Mouse (Mus musculus) MN1 (cell line): ENCODE measurements around the gene Rassf8.

Experiments used
- DNase-seq: peaks from one replicate; pipeline ENCODE4 v3.0.0-alpha.2; 2016; ENCODE audit warnings: low spot score

Gene Rassf8

DNA sequence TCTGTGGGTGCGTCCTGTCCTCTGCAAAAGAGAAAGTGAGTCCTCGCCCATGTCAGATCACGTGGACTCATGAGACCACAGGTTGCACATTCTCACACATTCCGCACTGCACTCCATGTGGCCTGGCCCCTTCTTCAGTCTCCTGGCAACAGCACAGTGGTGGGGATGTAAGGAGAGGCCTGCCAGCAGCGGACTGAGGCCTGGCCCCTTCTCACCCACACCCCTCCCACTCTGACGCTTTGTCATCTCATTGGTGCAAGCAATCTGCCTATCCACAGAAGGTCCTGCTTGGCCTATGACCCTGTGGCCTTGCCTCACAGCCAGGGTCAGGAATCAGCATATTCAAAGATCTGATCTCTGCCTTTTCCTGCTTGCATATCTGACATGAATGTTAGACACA, 76.6 kb downstream of the Rassf8 start:
- no peak for DNase-seq

DNA sequence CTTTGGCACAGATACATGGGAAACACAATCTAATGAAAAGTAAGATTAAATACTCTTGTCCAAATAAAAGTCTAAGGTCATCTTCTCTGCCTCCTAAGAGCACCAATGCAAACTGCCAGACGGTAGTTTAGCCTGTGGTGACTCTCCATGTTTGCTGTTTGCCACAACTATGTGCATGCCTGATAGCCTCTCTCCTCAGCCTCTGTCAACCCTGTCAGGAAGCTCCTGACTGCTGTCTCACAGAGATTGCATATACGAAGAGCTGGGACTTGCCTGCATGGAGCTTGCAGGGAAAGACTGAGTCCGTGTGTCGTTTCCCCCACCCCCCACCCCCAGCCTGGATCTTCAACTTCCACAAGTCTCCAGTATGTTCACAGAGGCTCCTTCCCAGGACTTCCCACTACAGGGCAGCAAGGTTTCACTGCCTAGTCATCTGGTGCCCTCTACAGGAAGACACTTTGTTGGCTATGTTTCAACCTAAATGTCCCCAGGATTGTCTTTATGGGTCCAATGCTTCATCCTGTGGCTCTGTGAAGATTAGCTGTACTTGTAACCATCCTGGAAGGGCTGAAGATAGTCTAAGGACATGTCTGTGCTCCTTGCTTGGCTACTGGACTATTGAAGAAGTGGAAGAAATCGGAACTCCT, 77.2 kb downstream of the Rassf8 start:
- peak; percentile 68 for DNase-seq

DNA sequence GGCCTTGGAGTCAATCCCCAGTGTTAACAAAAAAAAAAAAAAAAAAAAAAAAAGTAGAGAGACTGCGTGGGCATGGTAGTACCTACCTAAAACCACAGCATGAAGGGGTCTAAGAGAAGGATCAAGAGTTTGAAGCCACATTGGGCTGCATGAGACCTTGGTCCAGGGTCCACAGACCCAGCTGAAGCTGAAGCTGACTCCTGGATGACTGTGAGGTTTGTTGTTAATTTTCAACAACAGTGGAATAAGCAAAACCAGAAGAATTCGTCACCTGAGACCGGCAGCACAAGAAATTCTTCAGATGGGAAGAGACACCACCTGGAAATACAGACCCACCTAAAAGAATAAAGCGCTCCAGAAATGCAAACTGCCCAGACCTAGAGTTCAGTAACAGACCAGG, 79.8 kb downstream of the Rassf8 start:
- DNase-seq = no peak

DNA sequence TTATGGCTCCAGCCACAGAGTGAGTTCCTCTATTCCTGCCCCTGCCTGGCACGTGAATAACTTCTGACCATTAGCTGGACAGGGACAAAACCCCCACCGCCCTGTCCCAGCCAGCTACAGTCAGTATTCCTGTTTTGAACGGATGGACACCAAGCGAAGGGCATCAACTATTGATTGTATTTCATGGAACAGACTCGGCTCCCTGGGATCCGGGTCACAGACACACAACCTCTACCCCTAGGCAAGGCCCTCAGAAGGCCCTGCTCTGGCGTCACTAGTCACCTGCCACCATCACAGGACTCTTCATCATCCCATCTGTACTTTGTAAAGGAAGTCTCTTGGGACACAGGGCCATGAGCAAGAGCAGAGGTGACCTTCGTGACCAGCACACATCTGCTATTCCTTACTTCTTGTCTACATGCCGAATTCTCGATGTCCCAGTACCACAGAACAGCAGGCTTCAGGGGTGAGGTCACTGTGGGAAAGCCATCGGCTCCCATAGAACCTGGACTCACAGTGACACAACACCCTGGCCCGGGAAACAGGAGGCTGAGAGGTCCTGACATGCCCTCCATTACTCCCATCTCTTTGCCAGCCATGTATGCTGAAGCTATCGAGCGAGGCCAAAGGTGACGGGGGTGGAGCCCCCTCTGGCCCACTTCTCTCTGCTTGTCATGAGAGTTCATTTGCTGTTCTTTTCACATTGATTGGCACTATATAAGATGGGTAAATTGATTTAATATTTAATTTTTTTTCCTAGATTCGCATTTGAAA, 82.7 kb downstream of the Rassf8 start:
- no peak for DNase-seq

DNA sequence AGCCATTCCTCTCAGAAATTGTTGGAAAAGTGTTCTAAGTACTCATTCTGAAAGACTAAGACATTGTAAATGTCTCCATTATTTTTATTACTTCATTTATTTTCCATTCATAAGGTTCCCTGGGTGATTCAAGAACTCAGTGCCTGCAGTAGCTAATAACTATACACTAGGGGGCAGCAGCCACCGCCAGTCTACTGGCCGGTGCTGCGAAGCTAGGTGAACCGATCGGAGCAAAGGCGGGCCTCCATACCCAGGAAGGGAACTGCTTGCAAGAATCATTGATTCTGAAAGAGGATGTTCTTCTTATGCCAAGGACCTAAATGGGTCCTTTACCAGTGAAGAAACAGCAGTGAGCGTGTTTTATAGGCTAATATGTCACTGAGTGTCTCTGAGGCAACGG, 83.6 kb downstream of the Rassf8 start:
- peak; percentile 75 for DNase-seq

DNA sequence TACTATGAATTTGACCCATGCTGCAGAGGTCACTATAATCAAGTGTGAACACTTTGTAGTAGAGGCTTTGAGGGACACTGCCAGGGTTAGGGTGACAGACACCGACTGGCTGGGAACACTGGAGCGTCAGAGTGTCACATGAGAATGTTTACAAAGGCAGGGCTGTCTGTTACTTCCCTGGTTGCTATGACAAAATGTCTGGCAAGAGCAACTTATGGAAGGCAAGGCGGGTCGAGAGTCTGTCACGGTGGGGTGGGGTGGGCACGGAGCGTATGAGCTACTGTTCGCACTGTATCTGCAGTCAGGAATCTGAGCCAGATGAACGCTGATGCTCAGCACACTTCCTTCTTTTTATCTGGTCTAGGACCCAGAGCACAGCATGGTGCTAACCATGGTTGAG, 84.1 kb downstream of the Rassf8 start:
- DNase-seq = no peak

DNA sequence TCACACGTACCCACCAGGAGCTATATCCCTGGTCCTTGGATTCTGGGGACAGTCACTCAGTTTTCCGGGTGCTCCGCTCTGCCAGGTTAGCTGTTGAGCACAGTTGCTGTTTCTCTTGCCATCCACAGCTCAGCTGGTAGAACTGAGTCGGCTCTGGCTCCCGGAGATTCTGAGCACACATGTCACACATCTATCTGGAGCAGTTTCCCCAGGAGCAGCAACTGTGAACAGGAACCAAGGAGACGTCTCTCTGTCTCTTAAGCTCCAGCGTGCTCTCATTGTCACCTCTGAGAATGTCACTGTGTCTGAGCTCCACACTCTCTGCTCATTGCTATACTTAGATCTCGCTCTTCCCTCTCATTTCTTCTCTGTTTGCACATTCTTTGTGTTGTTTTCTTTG, 86.4 kb downstream of the Rassf8 start:
- DNase-seq = no peak

DNA sequence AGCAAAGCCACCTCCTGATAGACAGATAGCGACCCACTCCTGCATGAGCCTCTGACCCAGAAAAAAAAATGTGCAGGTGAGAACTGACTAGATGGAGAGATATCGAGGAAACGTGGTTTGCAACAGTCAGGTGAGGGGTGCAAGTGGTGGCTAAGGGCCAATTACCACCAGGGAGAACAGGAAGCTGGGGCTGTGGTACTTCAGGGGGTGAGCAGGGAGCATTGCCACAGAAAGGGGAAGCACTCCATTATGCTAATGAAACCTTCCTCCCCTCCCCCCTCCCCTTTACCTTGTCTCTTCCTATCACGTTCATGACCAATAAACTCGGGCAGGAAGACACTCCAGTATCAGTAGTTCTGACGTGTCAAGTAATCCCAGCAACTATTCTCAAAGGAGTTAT, 88.8 kb downstream of the Rassf8 start:
- DNase-seq = no peak

DNA sequence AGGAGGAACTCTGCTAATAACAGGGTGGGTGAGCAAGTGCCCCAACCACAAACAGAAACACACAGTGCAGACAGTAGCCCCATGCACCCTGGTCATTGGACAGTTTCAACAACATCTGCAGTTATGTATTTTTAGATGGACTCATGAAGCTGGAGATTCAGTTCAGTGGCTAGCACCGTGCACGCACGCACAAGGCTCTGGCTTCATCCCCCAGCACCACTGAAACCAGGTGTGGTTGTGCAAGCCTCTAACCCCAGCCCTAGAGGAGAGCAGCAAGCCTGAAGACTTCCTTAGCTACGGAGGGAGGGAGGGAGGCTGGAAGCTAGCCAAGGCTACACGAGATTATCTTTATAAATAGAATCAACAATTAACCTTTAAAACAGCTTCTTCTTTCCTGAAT, 99.1 kb downstream of the Rassf8 start:
- no peak for DNase-seq

DNA sequence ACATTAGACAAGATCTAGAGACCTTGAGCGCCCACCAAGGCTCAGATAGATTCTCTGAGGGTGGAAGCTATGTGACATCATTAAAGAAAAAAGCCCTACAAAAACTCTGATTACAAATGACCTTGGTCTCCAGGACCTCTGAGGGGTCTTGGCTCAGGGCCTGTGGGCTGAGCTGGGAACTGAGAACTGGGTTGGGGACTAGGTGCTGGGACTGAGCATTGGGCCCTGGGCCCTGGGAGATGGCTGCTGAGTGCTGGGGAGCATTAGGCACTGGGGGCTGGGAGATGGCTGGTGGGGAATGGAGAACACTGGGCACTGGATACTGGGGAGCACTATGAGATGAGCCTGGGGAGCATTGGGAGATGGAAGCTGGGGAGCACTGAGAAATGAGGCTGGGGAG, 99.5 kb downstream of the Rassf8 start:
- no peak for DNase-seq

DNA sequence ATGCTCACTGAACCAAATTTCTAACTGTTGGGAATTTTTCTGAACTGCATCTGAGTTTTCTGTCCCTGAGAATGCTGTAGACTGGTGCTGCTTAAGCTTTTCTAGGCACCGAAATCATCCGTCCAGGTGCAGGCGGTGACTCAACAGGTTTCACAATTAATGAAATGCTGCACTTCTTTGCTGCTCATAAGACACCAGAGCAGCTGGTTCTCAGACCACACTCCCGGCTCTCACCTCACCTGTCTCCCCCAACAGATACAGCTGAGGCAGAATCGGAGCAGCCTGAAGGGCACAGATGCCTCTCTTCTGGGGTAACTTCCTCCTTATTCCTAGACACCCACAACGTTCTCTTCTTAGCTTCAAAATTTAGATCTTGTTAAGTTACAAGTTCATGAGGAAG, 100.4 kb downstream of the Rassf8 start:
- no peak for DNase-seq

DNA sequence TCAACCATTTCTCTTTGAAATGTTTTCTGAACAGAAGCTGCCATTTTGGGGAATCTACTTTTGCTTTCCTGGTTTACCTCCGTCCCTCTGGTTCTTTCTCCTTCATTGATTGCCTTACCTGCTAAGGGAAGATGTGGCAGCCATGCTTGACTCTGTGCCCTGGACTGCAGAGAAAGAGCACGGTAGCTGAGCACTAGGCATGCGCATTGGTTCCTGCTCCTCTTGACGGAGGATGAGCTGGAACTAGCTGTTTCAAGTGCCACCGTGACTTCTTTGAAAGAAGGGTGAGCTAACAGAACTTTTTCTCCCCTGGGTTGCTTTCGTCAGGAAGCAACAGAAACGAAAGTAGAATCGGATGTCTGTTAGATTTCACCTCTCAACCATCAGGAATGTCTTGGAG, 101.1 kb downstream of the Rassf8 start:
- DNase-seq = no peak

DNA sequence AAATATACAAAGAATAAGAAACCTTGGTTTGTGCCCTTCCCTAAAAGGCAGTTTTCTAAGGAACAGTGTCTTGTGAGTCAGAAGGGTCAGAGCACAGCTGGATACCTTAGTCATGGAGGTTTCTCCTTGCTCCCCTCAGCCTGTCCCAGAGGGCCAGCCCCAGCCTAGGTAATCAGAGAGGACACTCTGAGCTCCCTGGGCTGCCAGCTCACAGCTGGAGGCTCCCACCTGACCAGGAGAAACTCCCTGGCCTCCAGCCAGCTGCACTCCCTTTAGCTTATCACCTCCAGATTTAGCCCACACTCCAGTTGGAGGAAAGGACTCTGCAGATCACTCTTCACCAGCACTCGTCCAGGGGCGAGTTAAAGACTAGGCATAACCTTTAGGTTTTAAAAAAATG, 104.2 kb downstream of the Rassf8 start:
- DNase-seq = peak; percentile 21

DNA sequence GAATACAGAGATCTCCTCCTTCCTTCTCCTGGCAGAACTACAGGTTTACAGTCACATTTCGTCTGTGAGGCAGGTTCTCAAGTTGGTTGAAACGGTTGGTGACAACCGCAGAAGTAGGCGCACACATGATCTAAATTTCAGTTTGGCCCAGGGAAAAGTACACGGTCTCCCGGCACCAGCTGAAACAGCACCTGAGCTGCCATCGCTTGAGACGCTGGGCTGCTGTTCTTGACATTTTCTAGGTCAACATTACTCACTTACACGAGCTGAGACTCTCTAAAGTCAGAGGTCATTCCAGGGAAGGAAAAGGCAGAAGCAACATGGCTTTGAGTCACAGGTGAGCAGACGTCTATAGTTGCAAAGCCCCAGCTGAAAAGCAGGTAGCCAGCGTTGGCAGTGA, 105.4 kb downstream of the Rassf8 start:
- no peak for DNase-seq

DNA sequence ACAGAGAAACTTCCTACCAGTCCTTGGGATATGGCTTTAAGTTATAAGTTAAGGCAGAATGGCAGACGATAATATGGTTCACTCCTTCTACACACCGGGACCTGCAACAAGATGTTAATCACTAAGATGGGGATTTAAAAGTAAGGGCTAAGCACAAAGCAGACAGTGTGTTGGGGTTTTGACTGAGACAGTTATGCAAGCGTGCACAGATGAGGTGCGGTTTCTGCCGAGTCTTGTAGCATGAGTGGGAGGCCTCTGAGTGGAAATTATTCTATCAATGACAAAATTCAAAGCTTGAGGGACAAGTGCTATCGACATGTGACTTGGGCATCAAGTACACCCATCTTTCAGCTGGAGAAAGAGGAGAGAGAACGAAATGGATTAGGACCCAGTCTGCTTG, 106.2 kb downstream of the Rassf8 start:
- no peak for DNase-seq

DNA sequence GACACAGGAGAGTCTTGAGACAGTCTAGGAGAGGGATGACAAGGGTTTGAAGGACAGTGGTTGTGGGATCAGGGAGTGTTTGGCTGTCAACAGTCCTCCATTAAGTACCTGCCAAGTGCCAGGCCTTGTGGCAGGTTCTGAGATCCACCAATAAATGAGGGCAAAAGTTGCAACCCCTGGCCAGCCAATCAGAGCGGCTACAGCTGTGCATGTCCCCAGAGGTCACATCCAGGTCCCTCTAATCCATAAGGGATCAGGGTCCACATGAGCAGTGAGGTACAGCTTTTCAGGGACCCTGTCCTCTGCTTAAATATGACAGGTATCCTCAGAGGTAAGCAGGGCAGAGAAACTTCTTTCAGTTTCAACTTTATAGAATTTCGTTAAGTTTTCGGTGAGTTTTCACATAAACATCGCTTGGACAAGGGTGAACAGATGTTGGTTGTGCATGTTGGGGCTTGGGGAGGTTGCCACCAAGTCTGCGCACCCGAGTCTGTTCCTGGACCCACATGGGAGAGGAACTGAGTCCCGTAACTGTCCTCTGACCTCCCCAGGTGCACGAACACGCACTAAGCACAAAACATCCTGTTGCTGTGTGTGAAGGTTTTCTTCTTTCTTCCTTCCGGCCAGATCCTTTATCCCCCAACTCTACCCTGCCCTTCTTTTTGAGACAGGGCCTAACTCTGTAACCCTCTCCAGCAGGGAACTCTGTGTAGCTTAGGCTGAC, 107.0 kb downstream of the Rassf8 start:
- no peak for DNase-seq

DNA sequence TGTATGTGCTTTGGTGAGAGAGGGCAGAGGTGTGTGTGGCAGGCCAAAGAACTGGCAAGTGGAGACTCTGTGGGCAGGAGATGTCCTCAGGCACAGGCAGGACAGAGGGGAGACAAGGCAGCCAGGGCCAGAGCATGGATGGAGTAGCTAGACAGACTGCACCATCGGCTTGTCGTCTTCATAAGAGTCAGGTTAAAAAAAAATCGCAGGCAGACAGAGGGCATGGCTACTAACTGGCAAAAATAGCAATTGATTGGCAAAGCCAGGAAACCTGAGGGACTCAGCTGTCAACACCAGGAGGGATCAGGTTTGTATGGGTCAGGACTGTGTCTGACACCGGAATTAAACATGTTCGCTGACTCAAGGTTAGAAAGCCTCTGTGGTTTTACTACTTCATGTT, 108.2 kb downstream of the Rassf8 start:
- DNase-seq = no peak

DNA sequence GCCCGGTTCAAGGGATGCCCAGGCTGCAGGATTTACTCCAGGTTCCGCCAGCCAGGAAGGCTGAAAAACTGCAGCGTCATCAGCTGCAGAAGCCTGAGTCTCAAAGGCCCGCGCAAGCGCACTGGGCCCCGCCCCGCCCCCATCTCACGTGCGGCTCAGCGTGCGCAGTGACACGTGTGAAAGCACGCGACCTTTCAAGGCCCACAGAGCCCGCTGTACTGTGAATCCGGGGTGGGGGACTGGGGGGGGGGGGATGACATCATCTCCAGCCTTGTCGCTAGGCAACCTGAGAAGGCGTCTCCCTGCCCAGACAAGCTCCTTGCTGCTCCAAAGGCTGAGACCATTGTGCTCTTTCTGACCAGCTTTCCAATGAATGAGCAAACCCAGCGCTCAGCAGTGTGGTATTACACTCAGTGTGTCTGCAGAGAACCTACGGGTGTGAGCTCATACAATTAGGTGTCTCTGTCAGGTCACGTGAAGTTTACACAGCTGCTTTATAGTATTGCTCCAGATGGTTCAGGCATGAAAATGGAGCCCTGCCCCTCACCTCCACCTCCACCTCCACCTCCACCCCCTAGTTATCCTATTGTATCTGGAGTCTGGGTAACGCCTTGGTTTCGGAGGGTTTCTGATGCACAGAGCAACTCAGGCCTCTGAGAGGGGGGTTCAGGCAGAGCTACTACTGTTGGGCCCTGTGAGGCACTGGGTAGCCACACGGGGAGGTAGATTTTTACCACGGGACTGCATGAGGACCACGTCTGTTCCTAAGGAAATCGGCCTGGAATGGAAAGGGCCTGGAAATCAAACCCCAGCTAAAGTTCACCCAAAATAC, 109.4 kb downstream of the Rassf8 start:
- DNase-seq = peak; percentile 97

DNA sequence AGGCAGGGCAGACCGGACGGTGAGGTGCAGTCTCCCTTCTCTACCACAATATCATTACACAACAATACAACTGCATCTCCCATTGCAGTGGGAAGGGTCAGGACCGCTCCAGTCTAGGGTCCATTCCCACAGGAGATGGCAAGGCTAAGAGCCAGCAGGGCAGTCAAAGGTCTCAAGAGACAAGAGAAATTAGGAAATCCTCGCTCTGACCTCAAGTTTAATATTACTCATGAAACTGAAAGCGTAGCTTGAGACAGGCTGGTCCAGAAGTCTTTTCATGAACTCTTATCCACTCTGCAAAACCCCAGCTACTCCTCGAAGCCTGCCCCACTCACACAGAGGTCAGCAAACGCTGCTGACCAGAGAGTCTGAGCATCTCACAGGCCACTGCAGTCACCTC, 110.9 kb downstream of the Rassf8 start:
- DNase-seq = no peak

DNA sequence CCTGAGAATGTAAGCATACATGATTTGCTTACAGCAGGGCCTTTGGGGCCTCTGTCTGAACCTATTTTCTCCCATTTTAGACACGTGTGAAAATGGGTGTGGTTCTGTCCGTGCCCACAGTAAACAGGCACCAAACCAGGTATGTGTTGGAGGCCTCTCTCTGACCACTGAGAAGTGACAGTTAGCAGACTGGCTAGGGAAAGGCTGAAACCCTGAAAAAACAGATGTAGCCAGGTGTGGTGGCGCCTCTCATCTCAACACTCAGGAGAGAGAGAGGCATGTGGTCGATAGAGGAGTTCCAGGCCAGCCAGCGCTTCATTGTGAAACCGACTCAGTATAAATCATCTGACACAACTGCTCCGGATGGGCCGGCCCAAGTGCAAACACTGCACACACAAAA, 111.9 kb downstream of the Rassf8 start:
- DNase-seq = no peak

DNA sequence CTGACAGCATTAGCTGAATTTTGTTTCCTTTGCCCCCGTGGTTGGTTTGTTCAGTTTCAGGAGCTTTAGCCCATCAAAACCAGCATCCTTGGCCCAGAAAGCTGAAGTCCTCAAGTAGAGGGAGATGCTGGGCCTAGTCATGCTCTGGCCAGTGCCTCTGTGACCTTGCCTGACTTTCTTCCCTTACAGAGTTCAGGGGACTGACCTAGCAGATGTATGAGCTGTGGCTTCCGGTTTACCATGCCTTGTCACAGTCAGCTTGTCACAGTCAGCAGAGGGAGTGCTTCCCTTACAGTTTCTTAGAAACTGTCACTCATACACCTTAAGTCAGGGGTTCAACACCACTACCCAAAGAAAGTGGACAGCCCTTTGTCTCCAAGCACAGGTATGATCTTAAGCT, 113.8 kb downstream of the Rassf8 start:
- no peak for DNase-seq

DNA sequence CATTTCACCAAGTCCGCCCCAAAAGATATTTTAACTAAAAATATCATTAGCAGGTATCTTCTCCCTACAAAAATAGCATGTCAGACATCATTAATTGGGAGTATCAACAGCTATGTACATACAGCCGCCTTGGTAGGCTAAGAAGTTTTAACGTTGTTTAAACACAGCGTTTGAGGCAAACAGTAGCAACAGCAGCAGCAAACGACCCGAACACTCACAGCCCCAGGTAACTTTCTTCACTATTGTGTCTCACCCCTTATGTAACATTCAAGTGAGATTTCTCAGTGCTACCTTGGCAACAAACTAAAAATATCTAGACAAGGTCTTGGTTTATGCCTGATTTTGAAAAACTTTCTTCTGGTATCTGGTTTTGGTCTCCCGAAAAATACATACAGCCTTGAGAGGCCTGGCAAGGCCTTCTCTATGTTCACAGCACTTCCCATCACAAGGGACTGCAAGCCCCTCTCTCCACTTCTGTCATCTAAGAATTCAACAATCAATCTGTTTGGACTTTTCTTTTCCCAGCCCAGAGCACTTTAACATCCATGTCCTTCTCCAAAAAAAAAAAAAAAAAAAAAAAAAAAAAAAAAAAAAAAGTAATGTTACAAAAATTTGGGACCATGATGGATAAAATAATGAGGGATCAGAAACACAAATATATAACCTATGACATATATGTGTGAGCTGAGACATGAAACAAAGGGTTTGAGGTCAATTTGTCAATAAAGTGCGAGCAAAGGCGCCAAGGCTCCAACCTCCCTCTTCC, 115.1 kb downstream of the Rassf8 start:
- no peak for DNase-seq
